Mouse (Mus musculus) MEL-GATA-1-ER (cell line): Measurements from ENCODE around the gene Trappc5.

Experiments used
- DNase-seq: peaks from one replicate; pipeline ENCODE4 v3.0.0-alpha.2; 2012; ENCODE audit warnings: low read depth; ENCODE audit errors: extremely low read depth

The Trappc5 gene

DNA sequence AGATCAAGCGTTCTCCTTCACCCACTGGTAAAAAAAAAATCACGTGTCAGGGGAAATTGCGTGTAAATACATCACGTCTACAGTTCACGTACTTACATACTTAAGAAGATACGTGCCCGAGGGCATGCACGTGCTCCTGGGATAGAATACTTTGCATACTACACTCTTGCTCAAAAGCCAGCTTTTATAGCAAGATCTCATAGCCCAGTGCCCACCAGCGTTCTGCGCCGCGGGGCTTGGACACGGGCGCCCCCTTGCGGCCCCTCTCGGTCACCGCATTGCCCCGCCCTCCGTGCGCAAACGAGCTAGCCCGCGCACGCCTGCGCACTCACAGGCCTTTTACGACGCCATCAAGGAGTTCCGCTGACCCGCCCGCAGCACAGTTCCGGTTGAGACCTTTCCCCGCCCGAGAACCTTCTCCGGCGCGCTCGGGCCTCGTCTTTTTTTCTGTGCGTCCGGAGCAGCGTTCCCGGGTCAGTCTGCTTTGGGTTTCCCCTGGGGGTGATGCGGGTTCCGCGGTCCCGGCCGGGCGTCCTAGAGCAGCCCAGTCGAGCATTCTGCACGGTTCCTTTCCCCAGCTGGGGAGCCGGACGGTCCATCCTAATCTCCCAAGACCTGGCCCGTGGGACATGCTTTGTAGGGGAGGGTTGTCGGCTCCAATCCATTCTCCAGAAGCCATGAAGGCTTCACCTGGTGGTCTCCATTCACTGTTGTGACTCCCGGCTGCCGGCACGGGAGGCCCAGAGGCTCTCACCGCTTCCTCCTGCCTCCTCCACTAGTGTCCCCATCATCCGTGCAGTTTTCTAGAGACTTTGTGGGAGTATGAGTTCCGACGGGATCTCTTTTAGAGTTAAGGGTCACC lies at the start of gene Trappc5:
Gene Trappc5, plus strand, starts transcription at position 169 of the 862 bp plus-strand sequence.
- peak; percentile 80 for DNase-seq

DNA sequence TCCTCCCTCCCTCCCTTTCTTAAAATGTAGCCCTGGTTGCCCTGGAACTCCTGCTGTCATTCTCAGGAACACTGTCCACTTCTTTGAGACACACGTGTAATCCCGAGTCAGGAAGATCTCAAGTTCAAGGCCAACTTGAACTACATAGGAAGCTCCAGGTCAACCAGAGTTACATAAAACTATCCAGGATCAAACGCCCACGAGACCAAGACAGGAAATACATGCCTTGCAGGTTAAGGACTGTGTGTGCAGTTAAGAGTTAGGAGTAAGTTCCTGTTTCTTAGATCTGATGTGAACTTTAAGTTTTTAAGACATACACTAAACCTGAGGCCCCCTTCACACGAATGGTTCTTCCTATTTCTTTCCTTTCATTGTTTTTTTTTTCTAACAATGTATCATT lies 49.1 kb upstream of the Trappc5 start:
- peak; percentile 79 for DNase-seq

DNA sequence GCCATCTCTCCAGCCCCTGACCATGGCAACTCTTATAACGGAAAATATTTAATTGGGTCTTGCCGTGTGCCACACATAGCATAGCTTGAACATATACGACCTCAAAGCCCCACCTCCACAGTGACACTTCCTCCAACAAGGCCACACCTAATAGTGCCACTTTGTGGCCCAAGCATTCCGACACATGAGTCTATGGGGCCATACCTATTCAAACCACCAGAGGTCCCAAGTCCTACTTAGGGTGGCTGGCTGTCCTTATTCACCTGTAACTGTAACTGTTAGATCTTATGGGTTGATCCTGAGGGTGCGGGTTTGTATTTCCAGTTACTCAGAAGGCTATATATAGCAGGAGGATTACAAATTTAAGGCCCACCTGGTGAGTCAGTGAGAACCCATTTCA lies 48.1 kb upstream of the Trappc5 start:
- DNase-seq: no peak

DNA sequence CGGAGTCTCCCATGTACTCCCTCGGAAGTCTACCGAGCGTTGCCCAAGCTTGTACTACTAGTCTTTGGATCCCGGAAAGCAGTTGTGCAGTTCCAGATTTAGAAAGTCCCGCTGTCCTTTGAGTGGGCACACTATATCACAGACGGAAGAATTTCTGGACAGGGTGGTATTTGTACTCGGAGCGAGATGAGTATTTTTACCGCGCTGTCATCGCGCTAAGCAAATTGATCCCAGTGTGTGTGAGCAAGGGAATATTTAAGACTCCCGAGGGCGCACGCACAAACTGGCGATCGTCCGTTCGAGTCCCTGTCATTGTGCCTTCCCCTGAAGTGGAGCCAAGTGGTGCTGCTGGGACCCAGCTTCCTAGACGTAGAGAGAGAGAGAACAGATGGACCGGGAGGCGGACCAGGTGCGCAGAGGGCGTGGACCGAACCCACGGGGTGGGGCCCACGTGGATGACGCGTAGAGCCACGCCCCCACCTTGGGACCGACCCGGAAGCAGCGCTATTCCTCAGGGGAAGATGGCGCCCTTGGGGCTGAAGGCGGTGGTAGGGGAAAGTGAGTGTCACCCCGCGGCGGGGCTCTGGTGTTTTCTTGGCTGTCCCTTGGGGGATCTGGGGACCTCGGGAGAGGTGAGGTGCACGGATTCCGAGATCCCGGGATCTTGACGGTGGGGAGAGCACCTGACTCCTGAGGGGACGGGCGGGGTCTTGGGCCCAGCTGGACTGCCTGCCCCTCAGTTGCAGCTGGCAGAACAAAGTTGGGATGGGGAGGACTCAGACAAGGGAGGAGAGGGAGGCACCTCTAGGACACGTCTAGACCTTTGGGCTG lies 45.2 kb upstream of the Trappc5 start, which contains the start of gene Stxbp2:
Gene Stxbp2, plus strand, starts transcription at position 309 of the 831 bp plus-strand sequence.
- no peak for DNase-seq

DNA sequence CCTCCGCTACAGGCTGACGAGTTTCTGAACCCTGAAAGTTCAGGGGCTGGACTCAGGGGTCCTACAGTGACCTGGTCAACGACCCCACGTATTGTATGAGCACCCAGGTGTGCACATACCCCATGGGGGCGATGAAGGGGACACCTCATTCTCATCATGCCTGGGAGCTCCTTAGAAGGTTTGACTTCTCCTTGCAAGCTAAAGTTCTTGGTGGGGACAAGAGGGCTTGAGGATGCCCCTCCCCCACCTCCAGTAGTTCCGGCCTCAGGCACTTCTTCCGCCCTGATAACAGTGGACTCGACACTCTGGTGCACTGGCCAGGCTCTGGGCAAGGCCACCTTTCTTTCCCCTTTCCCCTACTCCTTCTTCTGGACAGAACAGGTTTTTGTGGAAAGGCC lies 44.6 kb upstream of the Trappc5 start:
- no peak for DNase-seq

DNA sequence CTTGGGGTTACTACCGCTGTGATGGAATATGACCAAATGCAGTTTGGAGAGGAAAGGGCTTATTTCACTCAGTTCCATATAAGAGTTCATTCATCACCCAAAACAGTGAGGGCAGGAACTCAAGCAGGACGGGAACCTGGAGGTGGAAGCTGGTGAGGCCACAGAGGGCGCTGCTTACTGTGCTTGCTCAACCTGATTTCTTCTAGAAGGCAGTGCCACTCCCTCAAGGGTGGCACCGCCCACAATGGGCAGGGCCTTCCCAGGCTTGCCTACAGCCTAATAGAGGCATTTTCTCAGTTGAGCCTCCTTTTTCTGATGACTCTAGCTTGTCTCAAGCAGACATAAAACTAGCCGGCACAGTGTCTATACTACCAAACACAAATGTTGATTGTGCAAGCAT lies 30.3 kb upstream of the Trappc5 start:
- peak; percentile 44 for DNase-seq

DNA sequence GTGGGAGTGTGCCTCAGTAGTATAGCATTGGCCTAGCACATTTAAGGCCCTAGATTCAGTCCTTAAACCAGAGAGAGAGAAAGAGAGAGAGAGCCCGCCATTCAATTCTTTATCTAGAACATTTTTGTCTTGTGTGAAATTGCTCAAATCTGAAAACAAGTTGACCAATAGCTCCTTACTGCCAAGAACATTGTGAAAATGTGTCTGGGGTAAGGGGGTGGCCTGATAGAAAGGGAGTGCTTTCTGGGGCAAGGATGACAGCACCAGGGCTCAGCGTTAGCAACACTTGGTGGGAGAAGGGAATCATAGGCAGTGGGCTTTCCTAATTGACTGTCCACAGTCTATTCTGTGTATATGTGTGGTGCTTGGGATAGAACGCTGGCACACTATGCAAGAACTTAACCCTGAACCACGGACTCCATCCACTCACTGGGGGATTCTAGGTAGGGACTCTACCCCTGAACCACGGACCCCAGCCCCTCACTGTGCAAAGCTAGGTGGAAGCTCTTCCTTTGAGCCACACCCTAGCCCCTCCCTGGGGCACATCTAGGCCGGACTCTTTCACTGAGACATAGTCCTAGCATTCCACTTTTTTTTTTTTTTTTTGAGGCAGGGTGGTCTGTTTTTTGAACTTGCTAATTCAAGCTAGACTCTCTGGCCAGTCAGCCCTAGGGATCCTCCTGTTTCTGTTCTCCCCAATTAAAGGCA lies 29.1 kb upstream of the Trappc5 start:
- DNase-seq: no peak

DNA sequence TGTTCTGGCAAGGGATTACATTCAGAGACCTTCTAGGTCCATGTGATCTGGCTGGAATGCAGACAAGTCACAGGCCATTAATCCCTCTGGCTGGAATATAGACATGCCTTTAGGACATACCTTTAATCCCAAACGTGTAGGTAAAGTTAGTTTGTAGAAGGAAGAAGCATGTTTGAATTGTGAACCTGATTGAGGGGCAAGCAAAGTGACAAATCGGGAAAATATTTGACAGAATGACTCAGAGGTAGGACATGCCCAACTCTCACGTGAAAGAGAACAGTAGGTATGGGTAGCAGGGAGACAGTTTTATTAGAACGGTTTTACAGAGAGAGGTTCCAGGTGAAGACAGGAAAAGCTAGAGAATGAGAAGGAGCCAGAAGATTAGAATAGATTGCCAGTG lies 28.5 kb upstream of the Trappc5 start:
- DNase-seq: no peak

DNA sequence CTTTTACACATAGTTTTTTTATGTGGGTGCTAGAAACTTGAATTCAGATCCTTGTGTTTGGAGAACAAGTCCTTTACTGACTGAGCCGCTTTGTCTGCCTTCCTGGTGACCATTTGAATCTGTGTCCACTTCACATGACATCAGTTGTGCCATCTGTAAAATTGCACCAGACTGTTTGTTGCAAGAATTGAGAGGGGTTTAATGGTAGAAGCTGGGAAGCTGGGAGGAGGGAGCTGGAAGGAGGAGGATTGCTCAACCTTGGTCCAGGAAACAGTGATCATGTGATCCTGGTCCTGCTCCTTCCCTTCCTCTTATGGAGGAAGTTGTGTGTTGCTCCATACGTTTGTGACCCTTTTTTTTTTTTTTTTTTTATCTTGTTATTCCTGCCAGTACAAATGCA lies 27.8 kb upstream of the Trappc5 start:
- DNase-seq: no peak

DNA sequence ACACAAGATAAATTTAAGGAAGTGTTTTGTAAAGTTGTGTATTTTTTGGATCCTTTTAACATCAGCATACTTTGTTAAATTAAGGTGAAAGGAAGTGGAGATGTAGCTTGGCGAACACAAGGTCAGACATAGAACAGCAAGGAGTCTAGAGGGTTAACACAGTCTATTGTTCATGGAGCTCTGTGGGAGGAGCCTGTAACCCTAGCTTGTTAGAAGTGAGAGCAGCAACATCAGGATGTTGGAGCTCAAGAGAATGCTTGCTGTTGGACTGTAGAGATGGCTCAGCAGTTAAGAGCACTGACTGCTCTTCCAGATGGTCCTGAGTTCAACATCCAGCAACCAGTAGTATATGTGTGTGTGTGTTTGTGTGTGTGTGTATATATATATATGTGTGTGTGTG lies 27.1 kb upstream of the Trappc5 start:
- no peak for DNase-seq

DNA sequence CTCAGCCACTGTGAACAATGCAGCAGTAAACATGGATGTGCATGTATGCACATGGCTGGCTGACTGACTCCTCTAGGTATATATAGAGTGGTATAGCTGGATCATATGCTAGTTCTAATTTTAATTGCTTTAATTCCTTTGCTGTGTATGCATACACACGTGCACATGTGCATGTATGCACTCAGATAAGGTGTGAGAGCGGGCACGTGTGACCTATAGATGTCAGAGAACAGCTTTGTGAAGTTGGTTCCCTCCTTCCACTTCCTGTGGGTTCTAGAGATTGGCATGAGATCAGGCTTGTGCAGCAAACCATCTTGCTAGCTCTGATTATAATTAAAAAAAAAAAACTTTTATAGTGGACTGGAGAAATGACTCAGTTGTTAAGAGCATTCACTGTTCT lies 23.3 kb upstream of the Trappc5 start:
- no peak for DNase-seq

DNA sequence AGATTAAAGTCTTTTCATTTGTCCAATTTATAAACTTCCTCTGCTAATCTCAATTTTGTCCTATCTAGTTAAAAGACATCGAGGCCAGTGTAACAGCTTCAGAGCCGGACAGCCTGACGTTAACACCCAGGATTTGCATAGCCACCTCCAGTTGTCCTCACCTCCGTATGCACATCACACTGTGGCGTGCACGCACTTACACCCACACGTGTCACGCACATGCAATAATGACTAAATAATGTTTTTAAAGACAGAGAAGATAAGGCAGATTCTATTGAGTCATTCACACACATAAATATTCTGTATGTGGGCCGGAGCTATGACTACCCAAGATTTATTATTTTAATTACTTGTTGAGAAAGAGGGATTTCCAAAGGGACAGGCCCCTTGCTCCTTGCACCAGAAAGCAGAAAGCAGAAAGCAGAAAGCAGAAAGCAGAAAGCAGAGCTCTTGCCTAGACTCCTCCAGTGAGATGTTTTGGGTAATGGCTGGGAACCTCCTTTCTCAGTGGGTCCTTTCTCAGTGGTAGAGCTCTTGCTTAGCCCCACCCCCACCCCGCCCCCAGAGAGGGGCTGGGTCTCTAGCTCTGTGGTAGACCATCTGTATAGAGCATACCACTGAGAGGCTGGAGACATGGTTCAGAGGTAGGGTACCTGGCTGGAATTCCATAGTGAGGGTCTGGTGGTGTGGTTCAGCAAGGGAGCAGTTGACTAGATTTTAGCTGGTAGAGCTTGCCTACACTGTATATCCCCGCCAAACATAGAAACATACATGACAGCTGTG lies 21.2 kb upstream of the Trappc5 start:
- no peak for DNase-seq

DNA sequence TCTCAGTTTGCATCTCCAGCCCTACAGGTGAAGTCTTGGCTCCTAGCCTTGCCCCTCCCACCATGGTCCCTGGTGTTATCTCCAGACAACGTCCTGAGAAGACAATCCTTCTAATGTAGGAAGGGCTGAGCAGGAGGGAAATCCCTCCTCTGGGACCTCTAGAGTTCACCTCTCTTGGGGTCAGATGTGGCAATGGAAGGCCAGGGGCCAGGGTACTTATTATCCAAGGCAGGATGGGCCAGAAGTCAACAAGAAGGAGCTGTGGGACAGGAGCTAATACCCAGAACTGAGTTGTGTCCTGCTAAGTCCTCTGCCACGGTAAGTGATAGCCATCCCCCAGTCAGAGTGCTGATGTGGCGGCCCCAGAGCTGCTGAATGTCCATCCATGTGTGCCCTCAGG lies 20.6 kb upstream of the Trappc5 start, which contains the start of gene Retn:
Gene Retn, plus strand, starts transcription at position 245 of the 400 bp plus-strand sequence.
- no peak for DNase-seq

DNA sequence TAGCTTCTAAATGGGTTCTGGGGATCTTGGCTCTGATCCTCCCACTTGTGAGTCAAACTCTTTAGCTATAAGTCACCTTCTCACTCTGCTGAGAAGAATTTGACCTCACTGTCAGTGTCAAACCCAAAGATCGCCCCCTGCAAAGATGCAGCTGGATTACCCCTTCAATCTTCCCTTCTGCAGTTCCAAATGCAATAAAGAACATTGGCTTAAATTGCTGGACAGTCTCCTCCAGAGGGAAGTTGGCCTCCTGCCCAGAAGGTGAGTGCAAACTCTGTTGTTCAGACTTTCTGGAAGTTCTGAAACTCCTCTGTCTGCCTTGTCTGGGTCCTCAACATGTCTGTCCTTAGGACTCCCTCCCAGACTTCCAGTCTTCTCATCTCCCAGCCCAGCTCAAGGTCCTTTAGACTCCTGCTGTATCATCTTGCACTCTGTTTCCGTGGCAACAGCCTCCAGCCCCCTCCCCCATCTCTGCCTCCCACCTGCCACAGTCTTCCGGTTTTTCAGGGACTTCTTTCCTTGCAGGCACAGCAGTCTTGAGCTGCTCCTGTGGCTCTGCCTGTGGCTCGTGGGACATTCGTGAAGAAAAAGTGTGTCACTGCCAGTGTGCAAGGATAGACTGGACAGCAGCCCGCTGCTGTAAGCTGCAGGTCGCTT lies 19.2 kb upstream of the Trappc5 start:
- DNase-seq: no peak

DNA sequence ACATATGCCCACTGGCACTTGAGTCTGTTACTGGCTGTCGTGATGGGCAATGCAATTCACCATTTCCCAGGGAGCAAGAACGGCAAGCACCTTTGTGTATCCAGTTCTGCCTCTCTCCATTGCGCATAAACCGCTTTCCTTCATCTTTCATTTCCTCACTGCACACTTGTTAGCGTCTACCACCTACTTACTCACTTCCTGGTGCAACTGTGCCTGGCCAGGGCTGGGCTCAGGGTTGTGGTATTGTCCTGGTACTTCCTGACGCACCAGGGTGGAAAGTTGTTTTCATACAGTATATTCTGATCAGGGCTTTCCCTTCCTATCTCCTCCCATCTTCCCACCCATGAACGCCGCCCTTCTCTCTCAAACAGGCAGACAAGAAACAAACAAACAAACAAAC lies 15.2 kb upstream of the Trappc5 start:
- DNase-seq: no peak

DNA sequence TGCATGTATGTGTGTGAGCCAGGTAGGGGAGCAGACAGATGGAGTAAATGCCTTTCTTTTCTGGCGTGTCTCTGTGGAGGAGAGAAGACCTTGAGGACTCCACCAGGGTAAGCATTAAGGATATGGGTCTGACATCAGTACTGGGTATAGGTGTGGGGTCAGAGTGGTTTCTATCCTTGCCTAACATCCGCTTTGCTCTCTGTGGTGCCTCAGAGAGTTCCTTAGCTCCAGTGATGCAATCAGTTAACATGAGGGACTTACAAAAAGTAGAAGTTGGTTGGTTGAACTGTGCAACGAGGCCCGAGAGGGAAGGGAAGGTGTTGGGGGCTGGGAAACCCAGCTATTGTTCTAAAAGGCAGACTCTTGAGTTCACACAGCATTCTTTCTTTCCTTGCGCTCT lies 11.7 kb upstream of the Trappc5 start:
- DNase-seq: no peak

DNA sequence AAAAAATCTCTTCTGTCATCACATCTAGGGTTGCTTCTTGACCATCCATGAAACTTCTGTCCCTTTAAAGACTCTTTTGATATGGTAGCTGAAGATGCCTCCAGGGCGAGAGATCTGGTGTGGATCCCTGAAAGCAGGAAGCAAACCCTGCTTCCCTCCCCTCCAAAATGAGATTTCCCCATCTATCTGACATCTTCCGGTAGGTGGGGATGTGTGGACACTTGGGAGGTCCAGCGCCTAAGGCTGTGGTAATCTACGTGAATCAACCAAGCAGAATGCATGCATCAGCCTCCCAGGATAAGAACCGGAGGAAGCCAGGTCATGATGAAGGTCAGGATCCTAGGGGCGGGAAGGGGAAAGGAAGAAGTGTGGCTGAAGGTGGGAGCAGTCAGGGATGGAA lies 10.6 kb upstream of the Trappc5 start, which contains the start of gene Mcemp1:
Gene Mcemp1, plus strand, starts transcription at position 248 of the 400 bp plus-strand sequence.
- DNase-seq: no peak

DNA sequence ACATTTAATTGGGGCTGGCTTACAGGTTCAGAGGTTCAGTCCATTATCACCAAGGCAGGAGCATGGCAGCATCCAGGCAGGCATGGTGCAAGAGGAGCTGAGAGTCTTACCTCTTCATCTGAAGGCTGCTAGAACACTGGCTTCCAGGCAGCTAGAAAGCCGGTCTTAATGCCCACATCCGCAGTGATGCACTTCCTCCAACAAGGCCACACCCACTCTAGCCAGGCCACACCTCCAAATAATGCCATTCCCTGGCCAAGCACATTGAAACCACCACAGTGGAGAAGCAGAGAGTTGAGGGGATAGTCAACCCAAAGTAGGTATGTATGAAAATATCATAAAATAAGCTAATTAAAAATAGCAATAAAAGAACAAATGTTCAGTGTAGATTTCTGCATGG lies 5.7 kb upstream of the Trappc5 start:
- DNase-seq: no peak

DNA sequence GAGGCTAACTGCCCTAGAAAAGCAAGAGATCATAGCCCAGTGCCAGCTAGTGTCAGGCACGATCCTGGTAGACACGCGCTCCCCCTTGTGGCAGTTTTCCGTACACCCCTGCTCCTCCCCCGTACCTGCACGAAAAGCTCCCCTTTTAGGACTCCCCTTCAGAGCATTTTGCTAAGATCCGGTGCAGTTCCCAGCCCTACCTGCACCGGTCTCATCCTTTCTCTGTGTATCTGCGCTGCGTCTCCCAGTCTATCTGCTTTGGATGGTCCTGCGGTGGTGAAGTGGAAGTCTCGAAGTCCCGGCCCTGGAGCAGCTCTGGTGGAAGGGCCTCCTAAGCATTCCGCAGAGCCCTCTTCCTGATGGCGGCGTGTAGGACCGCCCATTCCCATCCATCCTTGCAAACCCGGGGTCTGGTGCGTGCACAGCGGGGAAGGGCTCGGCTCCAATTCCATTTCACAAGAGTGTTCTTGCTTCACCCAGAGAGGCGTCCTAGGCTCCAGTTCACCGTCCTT lies 4.1 kb upstream of the Trappc5 start, which contains the start of gene Fcor:
Gene Fcor, minus strand, starts transcription at position 383 of the 512 bp plus-strand sequence.
- DNase-seq: peak; percentile 51

DNA sequence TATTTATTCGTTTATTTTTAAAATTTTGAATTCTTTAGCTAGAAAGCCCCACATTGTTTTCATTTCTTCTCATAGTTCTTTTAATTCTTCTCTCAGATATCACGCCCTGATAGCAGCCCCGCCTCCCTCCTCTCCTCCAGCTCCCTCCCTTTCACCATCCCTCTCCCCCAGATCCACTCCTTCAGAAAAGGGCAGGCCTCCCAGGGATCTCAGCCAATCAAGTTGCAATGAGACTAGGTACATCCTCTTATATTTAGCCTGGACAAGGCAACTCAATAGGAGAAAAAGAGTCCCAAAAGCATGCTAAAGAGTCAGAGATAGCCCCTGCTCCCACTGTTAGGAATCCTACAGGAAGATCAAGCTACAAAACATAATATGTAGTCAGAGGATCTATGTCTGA lies 1.4 kb upstream of the Trappc5 start:
- DNase-seq: no peak
